Mouse (Mus musculus) MN1 (cell line): ENCODE data around the gene Erc2.
A peak's percentile ranks its signal among the peaks of the same experiment; 100 is the strongest.

Source experiments
- DNase-seq: peaks from one replicate; pipeline ENCODE4 v3.0.0-alpha.2; 2016; ENCODE audit warnings: low spot score

Gene Erc2

DNA sequence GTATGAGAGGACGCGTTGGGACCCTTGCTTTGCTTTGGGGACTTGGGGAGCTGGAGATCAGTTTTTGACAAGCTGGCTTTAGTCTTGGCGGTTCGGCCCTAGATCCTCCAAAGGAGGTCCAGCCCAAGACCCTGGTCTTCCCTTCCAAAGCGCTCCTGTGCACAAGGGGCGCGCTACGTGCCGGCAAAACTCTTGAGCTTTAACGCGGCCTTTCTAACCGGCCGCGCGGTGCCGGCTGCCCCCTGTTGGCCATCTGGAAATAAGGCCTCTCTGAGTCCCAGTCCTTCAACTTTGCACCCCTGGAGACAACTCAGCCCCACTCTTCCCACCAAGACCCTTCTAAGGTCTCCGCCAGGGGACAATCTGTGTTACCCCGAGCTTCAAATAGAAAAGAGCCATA, 885.2 kb downstream of the Erc2 start:
- DNase-seq: peak; percentile 77

DNA sequence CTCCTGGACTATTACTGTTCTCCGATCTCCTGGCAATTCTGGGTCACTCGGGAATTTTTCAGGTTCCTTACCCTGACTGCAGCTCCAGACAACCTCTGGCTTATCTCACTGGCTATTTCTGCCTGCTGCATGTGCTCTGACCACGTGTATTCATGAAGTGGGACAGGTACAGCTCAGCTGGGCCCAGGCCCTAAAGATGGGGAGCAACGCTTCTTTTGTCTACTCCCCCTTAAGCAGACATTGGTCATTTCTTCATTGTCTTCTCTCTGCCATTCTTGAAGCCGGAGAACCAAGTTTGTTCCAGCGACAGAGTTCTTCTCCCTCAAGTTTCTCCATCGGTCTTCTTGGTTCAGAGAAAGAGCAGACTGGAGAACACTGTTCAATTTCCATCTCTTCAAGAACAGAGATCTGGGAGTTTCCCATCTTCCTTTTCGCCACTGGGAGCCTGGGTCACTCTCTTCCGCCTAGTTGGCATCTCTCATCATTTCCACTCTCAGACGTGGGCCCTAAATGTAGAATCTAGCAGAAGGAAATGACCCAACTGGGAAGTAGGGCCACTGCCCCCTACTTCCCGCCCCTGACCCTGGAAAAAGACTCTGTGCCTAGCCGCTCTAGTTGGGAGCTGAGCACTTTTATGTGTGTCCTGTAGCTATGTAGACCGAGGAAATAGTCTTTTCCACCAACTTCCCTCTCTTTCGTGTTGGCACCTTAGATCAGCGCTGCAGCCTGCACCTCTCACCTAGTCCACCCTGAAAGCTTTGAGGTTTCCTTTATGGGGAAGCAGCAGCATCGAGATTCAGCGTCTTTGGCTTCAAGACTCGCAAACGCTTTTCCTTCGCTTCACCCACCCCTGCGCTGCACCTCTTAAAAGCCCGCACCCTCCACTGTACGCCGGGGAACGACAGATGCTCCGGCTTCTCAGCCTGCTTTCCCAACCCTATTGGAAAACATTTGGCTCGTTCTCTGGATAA, 886.3 kb downstream of the Erc2 start:
- no peak for DNase-seq

DNA sequence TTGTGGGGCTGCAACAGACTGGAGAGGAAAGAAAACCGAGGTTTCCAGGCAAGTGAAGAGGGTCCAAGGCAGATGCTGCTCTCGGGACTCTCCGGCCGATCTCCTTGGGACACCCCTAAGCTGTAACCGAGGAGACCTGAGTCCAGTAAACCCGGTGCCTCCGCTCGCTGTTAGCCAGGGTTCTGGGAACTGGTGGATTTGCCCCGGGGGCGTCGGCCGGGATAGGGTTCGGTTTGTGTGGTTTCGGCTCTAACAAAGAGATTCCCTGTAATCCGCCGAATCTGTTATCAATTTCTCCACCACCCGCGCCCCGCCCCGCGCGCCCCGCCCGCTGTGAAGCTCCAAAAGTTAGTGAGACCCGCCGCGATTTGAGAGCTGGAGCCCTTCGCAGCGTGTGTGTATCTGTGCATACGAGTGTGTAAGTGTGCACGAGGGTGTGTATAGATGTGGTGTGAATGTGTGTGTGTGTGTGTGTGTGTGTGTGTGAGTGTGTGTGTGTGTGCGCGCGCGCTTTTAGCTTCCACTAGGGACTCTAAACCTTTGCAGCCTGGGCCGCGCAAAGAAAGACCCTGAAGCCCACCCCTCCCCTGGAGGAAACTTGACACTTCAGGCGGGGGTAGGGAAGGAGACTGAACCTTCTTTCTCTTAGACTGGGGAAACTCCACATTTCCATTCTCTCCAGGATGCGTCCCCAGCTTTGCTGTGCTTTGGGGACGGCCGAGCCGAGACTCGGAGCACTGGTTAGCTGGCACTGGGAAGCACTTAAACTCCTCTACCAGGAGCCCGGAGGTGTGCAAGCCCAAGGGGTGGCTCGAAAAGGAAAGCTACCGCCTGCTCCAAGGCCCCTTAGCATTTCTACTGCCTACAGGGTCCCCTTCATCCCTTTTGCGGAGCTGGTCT, 887.5 kb downstream of the Erc2 start:
- no peak for DNase-seq

DNA sequence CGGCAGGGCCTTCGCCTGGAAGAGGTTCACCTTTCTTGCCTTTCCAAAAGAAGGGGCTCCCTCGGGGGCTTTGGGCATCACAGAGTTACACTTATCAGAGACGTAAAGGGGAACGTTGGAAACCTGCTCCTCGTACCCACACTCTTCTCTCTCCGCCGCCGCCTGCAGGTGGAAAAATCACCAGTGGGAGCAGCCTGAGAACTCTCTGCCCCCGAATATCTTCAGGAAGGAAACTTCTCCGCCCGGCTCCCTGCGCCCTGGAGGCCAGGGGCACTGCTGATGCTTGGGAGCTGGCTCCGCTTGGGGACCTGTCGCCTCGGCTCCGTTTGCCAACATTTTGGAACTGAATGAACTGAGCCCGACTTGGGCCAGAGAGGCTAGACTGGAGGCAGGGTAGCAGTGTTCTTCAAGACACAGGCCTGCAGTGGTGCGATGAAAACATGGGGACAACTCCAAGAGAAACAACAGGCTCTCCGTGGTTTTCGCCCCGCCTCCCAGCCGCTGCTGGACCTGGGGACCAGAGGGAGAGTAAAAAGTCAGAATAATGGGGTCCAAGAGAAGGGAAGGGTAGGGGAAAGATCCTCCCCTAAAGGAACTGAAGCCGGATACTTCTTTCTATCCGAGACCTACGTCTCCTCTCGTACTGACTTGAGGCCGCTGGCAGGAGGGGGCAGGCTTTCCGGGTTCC, 888.3 kb downstream of the Erc2 start:
- no peak for DNase-seq

DNA sequence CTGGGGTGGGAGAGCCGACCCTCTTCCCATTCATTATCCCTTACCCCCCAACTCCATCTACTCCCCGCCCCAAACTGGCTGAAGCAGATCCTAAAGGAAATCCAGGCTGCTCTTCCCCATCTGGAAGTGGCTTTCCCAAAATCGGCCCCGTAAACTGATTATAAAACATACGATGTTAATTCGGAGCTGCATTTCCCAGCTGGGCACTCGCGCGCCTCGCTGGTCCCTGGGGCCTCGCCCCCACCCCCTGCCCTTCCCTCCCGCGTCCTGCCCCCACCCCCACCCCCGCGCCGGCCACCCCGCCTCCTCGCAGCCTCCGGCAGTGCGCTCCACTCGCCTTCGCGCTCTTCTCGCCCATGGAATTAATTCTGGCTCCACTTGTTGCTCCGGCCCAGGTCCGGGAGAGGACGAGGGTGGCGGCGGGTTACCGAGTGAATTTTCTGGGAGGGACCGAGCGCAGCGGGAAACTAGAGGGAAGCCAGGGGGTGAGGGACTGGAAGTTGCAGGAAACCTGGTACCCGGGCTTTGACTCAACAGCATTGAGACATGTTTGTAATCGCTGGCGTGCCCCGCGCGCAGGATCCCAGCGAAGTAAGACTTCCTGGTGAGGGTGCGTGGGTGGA, 888.9 kb downstream of the Erc2 start:
- DNase-seq: no peak

DNA sequence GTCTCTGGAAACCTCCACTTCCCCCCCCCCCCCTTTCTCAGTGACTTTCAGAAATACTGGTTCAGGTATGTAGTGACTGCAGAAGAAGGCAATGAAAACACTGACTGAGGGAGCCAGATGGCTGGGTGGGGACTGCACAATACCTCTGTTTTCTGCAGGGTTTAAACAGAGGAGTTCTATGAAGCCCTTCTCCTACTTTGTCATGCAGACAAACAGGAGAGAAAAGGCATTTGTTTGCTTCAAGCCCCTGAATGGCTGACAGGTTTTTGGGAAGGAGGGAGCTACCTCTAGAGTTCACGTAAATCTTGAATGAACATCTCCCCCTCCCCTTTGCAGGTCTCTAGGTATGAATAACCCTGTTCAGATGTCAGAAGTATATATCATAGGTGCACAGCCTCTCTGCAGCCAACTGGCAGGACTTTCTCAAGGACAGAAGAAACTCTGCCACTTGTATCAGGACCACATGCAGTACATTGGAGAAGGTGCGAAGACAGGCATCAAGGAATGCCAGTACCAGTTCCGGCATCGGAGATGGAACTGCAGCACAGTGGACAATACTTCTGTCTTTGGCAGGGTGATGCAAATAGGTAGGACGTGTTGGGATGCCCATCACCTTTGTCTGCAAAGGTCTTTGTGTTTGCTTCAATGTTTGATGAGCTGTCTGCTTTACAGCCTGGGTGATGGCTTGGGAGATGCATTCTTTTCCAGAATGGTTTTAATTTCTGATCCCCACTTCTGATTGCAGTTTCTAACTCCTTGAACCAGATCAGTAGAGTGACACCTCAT, 890.8 kb downstream of the Erc2 start:
- DNase-seq: no peak

DNA sequence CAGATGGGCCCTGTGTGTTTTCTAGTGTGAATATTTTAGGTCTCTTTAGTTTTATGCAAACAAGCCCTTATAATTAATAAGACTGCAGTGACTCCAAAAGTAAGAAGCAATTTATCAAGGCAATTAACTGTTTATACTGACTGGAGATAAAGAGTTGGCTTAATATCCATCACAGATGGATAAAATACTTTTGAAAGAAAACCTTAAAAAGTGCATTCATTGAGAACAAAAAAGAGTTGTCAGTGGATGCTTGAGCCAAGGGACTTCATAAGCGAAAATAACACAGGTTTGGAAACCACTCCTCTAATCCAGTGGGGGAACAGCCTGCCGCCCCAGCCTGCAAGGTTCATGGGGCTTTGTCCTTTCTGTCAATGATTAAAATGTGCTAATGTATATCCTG, 891.9 kb downstream of the Erc2 start:
- no peak for DNase-seq

DNA sequence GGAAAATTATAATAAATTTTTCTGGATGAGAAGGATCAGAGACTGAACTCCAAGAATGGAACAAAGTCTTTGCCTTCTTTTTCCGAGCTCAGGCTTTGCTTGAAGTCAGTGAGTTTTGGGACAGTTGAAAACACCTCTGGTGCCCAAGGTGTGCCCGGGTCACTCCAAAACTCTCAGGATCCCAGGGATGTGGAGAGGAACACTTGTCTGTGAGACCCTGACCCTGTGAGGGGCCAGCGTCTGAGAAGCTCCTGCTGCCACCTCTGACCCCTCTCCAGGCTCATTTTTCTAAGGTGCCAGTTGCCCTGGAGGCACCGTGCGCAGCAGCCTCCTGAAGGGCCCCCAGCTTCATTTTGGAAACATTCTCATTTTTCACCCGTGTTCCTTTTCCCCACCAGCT, 893.1 kb downstream of the Erc2 start:
- no peak for DNase-seq

DNA sequence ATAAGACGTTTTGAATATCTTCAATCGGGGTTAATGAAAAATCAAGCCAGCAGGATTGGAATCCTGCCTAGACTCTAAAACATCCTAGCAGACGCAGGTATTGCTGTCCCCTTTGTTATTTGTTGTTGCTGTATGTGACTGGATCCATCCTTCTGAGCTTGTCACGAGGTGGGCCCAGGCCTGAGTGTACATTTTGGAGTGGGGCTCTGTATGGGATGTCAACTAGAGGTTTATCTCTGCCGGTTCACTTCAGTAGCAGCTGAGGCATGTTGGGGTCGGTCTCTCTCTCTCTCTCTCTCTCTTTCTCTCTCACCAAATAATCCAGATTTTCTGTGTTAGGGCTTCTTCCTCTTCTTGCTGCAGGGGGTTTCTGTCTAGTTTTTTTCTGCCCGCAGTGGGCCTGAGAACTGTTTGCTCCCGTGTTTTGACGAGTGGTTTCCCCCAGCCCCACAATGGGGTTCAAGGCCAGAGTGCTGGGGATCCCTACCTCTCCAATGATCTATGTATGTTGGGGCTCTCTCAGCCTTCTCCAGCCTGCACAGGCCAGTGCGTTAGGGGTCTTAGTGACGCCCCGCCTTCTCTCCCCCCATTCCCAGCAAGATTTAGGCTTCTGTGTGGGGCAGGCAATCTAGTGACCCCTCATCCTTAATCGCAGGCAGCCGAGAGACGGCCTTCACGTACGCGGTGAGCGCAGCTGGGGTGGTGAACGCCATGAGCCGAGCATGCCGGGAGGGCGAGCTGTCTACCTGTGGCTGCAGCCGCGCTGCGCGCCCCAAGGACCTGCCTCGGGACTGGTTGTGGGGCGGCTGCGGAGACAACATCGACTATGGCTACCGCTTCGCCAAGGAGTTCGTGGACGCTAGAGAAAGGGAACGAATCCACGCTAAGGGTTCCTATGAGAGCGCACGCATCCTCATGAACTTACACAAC, 895.7 kb downstream of the Erc2 start:
- DNase-seq: no peak

DNA sequence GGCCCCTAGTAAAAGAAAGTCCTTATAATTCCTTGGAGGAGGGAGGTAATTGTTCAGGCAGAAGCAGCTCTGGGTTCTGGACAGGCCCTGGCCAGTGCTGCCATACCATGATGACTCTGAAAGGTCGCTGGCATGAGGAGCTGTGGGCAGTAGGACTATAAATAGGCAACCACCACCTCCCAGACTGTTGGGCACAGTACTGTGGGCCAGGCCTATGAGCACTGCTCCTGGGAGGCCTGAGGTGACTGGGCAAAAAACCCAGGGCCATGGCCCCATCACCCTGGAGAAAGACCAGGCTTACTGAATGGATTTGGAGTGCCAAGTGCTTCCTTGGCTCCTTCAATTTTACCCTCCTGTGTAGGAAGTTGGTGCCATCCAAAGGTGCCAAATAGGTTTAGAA, 898.9 kb downstream of the Erc2 start:
- DNase-seq: no peak

DNA sequence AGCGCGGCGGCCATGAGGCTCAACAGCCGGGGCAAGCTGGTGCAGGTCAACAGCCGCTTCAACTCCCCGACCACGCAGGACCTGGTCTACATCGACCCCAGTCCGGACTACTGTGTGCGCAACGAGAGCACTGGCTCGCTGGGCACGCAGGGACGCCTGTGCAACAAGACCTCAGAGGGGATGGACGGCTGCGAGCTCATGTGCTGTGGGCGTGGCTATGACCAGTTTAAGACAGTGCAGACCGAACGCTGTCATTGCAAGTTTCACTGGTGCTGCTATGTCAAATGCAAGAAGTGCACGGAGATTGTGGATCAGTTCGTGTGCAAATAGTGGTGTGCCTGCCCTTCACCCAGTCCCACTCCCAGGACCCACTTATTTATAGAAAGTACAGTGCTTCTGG, 900.4 kb downstream of the Erc2 start:
- DNase-seq: no peak

DNA sequence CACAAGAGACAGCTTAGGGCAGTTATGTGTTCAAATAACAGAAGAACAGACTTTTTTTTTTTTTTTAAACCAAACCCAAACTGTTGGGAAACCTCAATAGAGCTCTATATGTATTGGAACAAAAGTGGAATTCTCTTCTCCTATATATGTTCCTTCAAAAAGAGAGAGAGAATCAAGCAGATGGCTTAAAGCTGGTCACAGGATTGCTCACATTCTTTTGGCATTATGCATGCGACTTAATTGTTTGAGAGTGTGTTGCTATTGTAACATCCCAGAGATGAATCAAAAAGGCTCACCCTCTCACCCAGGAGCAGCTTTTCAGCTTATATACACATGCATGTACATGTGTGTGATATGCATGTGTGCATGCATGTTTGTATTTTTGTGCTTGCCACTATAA, 903.3 kb downstream of the Erc2 start:
- DNase-seq: no peak
